Mouse (Mus musculus): ENCODE measurements at regions not wholly inside any gene's neighbourhood (a gene's known extent, or its start where the extent isn't known, plus 50 kb on each side); places are given as distances from the start of the nearest gene placed in this dataset.

DNA sequence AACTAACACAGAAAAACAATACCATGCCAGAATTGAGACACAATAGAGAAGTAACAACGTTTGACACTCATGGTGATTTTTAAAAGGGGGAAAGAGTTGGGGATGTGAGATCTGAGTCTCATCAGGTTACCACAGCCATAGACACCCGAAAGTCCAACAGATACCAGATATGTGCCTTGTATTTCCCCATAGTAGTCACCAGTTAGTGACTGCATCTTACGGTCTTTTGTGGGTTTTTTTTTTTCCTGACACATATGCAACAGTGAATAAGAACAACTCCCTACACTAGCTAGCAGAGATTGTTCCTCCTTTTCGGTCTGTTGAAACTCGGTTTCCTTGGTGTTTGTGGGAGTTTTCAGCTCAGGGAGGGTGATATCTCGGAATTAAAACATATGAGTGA is 127.4 kb downstream of the Zbtb18 start:
- DNase-seq, result no peak

DNA sequence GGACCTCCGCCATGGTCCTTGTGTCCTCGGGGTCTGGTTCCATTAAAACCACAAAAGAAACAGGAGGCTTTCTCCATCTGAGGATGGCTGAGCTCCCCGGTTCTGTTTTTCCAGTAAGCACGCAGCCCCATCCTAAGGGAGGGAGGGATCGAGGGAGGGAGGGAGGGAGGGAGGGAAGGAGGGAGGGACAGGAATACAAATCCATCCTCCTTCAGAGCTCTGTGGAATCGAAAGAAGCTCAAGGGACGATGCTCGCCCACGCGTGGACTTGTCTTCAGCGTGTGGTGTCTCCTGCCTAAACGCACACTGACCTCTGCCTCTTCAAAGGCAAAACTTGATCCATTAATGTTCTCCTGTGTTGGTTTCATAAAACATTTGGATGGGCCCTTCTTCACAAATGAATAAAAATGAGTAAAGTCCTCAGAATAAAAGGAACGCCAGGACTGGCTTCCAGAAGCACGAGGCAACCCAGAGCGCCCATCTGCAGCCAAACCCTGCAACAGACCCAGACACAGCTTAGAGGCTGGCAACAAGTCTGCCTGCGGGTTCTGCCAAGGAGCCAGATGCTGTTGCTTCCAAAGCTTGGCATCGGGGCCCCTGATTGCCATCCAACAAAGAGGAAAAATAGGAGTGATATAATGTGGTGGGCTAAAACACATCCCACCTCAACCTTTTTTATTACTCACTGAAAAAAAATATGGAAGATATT is 131.0 kb downstream of the Zbtb18 start:
- no peak for DNase-seq

DNA sequence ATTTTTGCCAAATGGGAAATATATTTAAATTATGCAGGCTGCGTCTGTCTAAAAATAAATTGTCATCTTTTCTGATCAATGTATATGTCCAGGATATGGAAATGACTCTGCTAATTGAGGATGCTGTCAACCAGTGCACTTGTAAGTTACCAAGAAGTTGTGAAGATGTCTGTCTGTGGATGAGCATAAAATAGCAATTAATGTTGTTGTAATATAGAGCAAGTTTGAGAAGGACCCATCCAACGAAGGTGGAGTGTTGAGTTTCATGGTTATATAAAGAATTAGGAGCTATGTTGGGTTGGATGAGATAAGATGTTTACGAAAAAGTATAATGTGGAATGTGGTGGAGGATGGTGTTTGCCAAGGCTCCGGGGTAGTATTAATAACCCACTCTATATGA is 131.6 kb downstream of the Zbtb18 start:
- no peak for DNase-seq

DNA sequence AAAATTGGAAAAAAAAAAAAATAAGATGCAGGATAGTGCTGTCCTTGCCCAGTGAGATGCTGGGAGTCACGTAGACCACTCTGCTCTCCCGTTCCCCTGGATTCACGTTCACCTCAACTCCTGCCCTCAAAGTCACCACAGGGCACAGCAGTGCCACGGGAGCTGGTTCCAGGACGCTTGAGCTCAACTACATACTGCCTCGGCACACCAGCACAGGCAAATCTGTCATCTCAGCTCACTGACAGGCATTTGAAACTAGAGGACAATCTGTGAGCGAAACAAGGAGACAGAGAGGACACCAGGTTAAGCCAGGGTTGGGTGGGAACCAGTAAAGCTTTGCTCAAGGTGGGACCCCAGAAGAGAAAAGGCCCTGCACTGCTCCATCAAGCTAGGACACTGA is 132.2 kb downstream of the Zbtb18 start:
- no peak for DNase-seq

DNA sequence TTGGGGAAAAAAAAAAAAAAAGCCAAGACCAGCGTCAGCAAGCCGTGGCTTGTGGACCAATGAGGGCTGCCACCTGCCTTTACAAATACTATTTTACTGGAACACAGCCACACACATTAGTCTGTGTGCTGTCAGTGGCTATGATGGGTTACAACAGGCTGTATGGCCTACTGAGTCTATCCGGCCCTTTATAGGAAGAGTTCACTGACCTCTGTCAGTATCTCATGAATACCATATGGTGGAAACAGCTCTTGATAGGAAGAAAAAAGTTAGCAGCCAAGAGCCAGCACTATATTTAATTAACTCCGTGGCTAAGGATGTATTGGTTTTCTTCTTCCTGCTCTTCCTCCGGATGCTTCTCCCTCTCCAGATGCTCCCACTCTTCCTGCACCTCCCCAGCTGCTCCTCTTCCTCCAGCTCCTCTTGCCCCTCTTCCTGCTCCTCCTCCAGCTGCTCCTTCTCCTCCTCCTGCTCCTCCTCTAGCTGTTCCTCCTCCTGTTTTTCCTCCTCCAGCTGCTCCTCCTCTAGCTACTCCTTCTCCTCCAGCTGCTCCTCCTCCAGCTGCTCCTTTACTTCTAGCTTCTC is 142.2 kb downstream of the Zbtb18 start:
- no peak for DNase-seq

DNA sequence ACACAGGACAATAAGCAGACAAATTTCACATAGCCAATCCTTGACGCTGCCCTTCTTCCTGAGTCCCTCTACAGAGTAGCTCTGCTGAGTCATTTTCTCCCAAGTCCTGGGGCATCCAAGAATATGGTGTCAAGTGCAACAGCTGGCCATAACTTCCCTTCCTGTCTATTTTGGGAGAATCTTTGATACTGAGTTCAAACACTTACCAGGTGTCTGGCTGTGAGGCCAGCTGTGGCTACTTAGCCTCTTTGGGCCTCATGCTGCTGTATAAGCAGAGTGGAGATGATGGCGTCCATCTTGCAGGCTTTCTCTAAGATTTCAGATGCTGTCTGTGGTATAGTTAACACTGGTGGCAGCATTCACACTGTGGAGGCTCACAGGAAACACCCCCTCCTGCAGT is 143.2 kb downstream of the Zbtb18 start:
- DNase-seq, result no peak

DNA sequence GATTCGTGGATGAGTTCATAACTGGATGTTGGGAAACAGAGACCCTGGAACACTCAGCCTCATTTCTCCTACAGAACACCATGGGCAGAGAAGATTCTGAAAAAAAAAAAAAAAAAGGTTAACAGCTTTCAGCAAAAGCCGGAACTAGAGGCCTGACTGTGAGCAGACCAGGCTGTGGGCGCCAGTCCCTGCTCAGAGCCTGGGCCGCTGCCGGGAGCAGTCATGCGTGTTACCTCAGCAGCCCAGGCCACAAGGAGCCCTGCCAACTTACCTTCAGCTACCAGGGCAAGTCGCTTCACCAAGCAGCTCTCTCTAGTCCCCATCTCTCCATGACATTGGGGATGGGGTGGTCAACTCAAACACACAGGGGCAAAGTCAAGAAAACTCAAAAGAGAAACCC is 140.6 kb upstream of the 1700016C15Rik start:
- DNase-seq, result peak; percentile 72 to 84

DNA sequence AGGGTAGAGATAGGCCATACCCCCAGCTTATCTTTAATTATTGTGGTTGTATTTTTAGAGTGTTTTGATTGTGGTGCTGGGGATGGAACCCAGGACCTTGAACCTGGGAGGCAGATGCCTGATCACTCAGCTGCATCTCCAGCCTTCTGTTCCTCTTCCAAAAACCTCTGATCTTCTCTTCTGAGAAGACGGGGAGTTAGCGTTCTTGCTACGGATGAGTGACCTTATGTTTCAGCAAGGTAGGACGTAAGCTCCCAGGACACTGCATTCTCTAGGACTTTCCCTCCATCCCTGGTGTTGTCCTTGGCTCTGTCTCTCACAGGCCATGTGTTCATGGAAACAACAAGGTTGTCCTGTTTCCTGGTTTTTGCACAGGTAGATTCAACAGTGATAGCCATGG is 140.0 kb upstream of the 1700016C15Rik start:
- peak; percentile 6 to 53 for DNase-seq

DNA sequence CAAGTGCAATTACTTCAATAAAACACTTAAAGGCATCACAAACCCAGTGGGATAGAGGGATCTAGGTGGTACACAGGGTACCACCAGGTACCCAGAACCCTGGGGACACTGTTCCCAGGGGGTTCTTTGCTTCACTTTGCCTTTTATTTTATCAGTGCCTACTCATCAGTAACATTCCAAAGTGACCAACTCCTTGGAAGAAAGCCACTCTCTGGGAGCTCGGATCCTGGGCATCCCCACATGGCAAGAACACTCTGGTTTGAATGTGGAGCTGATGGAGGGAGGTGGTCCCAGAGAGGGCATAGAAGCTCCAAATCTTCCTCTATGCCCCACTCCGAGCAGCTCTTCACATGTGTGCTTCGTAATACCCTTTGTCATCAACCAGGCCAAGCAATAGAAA is 137.9 kb upstream of the 1700016C15Rik start:
- no peak for DNase-seq

DNA sequence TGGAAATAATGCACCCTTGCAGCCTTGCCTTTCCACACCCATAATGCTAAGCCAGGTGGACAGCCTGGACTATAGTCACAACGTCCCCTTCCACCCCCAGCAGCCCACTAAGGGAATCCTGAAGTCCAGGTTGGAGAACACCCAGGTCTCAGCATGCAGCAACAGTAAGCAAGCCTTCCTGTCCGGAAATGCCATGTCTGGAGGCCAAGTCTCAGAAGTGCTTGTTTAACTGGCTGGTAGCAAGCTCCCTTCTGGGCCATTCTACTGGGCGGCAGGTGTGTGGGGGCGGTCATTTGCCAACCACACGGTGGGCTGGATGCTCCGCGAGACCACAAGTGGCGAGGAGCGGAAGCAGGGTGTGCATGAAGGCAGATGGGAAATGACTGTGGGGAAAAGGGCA is 137.3 kb upstream of the 1700016C15Rik start:
- no peak for DNase-seq

DNA sequence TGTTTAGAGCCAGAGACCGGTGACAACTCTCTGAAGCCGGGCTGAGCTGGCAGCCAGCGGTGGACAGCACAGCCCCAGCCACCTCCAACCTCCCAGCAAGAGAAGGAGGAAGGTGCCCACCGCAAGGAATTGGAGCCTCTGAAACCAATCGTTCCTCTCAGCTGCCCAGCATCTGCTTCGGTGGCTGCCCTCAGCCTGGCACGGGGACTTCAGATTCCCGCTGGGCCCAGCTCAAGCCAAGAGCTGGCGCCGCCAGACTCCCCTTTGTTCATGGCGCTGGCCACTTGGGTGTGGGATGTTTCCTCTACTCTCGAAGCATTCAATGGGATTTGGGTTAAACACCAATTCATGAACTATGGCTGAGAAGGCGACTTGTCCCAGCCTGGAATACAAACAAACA is 135.3 kb upstream of the 1700016C15Rik start:
- no peak for DNase-seq

DNA sequence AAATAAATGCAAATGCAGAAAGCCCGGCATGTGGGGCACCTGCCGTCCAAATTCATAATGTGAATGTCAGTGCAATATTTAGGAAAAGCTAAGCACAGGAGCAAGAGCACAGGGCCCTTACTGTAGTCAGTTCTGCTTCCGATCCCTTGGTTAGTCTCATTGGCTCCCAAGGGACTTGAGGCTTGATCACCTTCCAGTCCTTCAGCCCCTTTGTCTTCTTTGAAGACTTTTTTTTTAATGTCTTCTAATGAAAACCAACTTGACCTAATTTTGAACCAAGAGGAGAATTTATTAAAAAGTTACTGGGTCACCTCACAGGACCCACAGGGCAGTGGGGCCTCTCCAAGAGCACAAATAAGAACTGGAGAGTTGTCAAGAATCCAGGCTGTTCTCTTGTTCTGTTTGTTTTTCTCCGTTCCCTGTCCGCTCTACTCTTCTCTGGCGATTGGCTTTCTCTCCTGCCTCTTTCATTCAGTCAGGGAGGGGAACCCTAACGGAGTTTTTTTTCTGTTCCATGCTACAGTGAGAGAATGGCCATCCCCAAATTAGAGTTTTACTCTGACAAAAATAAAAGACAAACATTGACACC is 134.2 kb upstream of the 1700016C15Rik start:
- DNase-seq, result peak; percentile 15 to 23

DNA sequence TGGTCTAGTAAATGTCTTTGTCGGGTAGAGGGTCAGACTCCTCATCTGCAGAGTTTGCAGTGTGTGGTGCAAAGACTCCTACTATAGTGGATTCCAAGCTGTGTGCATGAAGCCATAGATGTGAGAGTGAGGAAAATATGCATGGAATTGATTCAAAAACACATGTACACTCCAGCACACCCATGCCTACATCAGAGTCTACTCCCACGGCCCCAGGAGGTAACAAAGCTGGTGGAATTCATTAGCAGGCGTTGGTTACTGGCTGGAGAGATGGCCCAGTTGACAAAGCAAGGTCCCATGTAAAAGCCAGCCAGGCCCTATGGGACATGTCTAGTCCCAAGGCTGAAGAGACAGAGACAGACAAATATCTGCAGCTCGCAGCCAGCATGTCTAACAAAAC is 132.6 kb upstream of the 1700016C15Rik start:
- DNase-seq, result no peak

DNA sequence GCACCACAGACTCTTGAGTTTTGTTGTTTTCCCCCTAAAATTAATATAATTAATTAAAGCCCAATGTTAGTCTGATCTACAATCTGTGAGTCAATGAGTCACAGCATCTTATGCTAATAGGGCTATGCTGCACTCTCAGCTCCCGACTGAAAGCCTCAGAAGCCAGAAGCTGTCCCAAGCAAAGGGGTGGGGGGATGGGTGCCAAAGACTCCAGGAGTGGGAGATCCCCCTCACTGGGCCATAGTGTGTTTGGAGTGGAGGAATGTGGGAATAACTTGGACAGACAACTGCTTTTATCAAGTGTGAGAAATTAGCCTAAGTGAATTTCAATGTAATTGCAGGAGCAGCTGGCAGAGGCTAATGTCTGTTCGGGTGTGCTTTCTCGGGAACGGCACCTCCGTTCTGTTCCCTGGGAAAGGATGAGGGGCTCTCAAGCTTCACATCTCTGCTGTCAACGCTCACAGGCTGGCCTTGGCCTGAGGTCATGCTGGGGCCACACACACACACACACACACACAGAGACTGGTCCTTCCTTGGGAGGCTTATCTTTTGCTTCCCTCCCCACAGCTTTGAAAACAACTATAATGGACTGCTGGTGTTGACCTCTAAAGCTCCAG is 124.2 kb upstream of the 1700016C15Rik start:
- DNase-seq, result no peak

DNA sequence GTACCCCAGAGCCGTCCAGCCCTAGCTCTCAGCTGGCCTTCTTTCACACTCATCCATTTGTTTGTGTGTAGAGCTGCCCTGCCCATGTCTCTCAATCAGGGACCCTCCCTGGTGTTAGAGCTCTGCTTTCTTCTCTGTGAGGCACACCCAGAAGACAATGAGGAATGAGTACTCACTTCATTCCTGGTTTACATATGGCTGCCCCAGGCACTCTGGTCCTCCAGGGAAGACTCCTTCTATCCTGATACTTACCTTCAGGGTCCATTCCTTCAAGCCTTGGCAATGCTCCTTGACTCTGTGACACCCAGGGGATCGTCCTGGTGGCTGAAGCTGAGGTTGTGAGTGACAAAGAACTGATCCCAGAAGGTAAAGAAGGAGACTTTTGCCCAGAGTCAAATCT is 122.0 kb upstream of the 1700016C15Rik start:
- no peak for DNase-seq

DNA sequence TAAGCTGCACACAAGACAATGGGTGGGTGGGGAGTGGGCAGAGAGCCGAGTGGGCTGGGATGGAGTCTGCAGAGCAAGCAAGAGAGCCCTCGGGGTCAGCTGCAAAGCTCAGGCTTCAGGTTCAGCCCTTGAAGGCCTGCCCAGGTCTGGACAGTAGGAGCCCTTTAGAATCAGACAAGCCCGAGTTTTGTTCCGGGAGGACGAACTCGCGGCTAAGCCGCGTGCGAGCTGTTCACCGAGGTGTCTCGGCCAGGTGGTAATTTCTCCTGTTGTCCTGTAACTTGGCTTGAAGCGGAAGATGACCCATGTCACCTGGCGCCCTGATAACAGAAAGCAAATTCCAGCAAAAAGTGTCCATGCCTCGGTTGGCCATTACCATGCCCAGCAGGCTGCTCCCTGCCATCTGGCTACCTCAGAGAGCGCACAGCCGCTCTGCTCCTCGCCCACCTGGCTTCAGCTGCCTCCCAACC is 121.0 kb upstream of the 1700016C15Rik start:
- no peak for DNase-seq

DNA sequence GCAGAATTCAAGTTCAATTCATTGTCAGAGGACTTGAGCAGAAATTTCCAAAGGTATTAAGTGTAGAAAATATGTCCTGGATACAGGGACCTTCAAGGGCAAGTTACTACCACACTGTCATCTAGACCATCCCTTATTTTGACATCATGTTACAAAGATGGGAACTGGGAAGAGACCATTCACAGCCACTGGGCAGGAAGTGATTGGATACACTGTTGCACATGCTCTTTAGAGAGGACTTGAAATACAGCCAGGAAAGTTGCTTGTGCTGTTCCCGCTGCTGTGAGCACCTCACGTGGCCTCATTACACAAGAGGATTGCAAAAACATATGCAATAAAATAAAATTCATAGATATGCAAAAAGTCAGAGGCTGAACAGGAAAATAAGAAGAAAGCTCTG is 120.4 kb upstream of the 1700016C15Rik start:
- DNase-seq, result no peak

DNA sequence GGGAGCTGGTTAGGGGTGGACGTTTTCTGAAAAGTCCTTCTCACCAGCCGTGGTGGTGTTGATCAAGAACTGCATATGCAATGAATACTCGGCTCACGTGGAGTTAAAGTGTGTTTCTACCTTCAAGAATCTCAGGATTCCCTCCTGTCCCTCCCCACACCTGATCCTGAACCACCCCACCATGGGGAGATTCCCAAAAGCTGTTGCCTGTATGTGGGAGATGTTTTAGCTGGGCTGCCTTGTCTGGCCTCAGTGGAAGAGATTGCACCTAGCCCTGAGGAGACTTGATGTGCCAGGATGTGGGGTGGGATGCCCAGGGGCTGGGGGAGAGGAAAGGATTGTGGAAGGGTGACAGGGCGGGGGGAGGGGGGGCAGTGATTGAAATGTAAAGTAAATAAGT is 119.9 kb upstream of the 1700016C15Rik start:
- DNase-seq, result no peak

DNA sequence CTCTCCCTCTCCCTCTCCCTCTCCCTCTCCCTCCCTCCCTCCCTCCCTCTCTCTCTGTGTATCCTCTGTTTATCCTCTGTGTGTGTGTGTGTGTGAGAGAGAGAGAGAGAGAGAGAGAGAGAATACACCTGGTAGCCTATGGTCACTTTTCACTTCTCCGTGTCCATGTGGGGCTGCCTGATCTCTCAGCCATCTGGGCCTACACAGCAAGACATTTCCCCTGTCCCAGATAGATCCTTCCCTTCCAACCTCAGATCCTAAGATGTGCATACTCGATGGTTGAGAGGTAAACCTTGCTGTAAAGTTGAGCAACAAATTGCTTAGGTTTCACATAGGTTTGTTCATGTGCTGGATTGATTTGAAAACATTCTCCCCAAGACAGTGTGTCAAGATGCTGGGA is 119.5 kb upstream of the 1700016C15Rik start:
- DNase-seq, result no peak

DNA sequence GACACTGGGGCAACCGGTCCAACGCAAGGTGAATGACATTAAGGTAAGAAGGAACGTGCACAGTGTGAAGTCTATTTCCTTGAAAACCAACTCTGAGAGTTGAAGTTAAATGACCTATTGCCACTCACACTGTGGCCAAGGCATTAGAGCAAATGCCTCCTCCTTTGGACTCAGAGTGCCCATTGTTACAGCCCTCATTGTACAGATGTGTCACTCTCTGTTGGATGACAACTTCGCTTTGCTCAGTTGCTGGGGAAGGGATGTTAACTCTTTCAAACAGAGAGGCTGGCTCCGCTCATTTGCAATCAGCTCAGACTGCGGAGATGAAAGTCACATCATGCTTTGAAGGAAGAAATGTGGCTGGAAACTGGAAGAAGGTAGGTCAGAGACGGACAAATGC is 117.1 kb upstream of the 1700016C15Rik start:
- no peak for DNase-seq

DNA sequence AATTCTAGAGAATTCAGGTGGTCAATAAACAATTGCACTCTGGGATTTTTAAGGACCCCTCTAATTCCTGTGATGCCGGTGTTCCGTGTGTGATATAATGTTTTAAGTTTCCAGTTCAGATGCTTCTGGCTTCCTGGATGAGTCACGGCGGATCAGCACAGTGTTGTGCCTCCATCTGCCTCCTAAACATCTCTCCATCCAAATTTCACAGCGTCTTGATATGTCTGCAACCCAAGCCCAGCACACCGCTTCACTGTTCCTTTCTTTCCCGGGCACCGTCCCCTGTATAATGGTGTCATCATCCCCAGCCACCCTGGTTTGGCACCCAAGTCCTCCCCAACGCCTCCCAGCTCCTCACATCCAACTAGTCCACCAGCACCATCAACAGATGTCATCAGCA is 114.0 kb upstream of the 1700016C15Rik start:
- no peak for DNase-seq

DNA sequence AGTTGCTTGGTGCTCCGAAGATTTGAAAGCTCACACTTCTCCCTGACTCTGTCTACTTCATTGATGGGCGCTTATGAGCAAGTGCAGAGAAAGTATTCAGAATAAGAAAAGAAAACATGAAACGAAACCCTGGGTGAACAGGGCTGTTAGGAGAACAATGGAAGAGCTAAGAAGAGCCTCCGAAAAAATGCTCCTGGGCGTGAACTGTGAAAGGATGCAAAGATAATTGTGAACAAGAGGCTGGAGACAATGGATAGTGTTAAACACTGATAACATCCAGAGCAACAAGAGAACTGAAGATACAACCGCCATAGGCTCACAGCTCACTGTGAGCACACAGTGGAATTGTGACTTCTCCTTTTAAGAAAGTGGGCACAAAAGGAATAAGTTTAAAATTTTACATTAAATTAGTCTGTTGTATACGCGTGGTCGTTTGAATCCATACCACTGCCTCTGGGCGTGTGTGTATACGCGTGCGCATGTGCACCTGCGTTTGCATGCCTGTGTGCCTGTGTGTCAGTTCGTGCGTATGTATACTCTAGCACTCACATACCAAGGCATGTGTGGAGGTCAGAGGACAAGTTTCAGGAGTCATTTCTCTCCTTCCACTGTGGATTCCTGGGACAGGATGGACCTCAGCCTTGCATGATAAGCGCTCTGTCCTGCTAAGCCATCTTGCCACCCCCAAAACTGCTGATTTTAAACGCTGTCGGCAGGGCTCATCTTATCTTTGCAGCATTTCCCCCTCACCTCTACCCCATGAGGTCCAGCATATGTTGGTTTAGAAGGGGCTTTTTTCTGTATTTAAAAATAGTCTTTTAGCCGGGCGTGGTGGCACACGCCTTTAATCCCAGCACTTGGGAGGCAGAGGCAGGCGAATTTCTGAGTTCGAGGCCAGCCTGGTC is 113.0 kb upstream of the 1700016C15Rik start:
- no peak for DNase-seq

DNA sequence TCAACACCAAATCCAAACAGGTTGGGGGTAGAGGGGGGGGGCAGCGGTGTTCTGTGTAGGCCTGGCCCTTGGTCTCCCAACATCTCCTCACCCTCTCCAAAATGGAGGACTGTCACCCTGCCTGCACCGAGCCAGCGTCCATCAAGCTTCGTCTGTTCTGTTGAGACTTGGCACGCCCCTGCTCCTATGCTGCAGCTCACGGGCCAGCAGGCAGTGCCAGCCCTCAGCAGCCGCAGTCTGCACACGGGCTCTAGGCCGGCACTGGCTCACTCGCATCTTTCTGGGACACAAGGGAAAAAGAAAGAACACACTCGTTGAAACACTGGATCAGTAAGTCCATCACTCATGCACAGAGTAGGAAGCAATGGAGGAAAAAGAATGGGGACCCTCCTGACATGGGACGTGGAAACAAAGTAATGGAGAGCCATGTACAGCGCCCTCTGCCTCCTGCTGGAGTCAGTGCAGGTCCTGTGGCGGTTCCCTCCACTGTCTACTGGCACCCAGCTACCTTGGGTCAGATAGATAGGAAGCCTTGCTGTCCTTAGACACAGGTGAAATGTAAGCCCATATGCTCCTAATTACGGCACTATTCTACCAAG is 109.0 kb upstream of the 1700016C15Rik start:
- DNase-seq, result no peak
